Mouse (Mus musculus) c-Kit-positive CD71-negative TER-119-negative erythroid progenitor cells, embryonic 14.5 days (primary cell): ENCODE data around the gene Adpgk.
"Not testable (repeated sequence)": the region's sequence is repeated elsewhere in the genome, so short reads cannot be mapped to it uniquely, and the experiment has no call there.

Source experiments
- DNase-seq: peaks from one replicate; pipeline ENCODE4 v3.0.0-alpha.2; 2013; ENCODE audit warnings: low read depth

Adpgk gene

DNA sequence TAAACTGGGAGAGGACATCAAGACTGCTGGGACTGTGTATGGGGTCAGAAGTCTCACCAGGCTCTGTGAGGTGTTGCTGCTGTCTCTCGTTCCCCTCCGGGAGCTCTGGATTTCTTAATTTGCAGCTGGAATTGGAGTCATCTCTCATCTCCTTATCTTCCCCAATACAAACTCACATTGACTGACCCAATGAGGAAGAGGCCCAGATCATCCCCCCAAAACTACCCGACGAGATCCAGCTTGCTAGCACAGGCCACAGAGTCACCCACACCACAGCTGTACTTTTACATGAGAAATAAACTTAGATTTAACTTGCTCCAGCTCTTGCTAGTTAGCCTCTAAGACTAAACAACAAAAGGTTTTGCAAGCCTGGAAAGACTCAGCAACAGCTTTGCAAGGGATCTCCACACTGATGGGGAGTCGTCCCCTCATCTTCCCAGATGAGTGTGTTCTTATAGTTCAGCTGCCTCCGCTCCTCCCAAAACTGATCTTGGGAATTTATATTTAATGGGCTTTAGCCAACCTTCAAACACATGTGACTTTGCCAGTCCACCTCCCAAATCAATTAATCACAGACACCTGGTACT, 1.7 kb upstream of the Adpgk start:
- DNase-seq = no peak

DNA sequence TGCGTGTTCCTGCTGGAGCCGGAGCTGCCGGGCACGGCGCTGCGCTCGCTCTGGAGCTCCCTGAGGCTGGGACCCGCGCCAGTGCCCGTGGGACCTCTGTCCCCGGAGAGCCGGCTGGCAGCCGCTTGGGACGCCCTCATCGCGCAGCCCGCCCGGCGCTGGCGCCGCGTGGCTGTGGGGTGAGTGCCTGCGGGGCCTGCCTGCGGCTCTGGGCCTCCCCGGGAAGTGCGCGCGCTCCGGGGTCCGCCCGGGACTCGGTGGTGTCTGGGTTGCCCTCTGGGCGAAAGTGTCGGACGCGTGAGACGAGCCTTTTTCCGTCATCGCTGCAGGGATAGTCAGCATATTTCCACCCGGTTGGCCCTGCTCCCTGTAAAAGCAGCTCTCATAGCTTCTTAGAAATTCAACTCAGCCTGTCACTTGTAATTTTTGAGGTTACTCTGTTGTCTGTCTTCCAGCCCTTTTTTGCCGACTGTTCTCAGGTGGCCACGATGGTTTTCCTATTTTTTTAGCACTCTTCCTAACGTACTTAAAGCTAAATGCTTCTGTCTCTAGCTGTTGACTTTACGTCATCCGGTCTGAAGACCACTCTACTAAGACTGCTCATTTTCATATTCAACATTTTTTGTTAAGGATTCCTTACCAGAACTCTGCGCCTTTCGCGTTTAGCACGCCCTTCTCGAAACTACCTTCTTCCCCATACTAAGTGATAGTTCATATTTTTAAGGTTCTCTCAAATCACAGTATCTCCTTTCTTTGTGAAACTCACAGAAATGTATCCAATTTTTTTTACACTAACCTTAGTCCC, 532 bp downstream of the Adpgk start:
- DNase-seq = no peak

- no peak for DNase-seq
Measured at GRCm38 (mm10) chr9:59292493-59292875, 1.1 kb downstream of the Adpgk start.

DNA sequence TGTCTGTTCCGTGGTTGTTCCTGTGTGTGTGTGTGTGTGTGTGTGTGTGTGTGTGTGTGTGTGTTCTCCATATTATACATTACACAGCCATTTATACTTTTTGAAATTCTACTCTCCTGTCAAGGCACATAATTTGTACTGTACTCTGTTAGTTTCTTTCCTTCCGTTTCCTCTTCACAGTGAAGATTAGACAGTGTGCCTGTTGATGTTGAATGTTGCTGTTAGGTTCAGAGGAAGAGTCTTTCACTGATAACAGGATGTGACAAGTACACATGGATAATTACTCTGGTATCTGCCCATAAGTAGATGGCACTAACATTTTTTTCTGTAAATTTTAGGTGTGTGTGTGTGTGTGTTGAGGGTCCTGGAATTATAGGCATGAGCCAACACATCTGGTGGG, 5.1 kb downstream of the Adpgk start:
- DNase-seq = no peak

DNA sequence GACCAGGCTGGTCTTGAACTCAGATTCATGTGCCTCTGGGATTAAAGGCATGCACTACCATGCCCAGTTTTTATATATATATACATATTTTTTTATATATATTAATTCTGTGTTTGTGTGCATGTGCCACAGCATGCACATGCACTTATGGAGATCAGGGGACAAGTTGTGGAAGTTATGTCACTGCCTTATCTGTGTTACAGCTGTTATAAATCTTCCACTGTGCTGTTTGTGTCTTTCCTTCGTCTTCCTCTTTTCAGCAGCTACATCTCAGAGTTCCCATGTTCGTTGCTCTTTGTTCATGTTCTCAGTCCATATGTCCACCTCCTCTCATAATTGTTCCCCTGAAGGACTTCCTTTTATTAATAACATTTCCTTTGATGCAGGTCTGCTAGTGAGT, 16.5 kb downstream of the Adpgk start:
- no peak for DNase-seq

GRCm38 (mm10) chr9:59310582-59311283, 19.4 kb downstream of the Adpgk start:
- no peak for DNase-seq

DNA sequence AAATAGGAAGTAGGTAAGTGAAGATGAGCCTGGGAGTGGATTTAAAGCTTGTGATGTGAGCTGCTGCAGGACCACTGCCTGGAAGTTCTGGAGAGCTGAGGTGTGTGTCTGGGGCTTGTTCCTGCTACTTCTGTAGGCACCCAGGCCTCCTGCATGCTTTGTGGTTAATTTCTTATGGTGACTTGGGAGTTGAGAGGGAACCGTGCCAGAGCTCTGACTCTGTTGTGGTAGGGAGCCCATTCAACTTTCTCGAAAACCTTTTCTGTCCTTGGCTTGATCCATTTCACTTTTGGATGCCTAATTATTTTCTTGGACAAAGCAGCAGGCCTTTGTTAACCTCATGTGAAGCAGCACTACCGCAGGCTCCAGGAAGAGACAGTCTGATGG, 19.9 kb downstream of the Adpgk start:
- DNase-seq = no peak

GRCm38 (mm10) chr9:59316206-59316605, 24.8 kb downstream of the Adpgk start:
- no peak for DNase-seq

GRCm38 (mm10) chr9:59324351-59324750, 33.0 kb downstream of the Adpgk start:
- DNase-seq = no peak

- DNase-seq = no peak
Measured at GRCm38 (mm10) chr9:59330055-59330454, 38.7 kb downstream of the Adpgk start.

GRCm38 (mm10) chr9:59336539-59336938, 45.2 kb downstream of the Adpgk start:
- DNase-seq = no peak

GRCm38 (mm10) chr9:59337889-59338288, 46.5 kb downstream of the Adpgk start:
- DNase-seq = no peak

DNA sequence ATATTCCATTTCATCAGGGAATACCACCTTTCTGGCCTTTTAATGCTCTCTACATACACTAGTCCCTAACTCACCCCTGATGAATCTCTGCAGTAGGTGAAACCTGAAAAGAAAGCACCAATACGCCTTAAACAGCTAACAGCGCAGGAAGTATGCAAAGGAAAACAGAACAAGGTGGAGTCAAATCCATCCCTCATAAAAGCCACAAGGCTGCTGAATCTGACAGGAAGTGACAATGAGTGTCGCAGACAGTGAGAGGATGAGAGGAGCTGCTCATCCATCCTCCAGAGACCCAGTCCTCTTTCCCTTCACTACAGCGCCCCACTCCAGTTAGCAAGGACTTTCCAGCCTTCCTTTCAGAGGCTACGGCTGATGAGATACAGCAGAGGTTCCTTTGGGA, 47.1 kb downstream of the Adpgk start:
- no peak for DNase-seq

- no peak for DNase-seq
Measured at GRCm38 (mm10) chr9:59339107-59339506, 47.7 kb downstream of the Adpgk start.

DNA sequence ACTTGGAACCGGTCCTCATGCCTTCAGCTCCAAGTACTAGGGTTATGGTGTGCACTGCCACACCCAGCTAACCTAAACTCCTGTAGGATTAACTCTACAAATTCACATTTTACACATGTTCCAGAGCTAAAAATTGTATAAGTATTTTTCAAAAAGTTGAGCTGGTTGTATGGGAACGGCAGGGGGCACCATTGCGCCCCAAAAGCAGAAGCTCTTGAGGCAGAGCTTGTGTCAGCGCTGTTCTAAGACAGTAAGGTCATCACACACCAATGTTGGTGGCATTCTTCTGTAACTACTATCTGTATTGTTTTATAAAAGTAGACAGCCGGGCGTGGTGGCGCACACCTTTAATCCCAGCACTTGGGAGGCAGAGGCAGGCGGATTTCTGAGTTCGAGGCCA, 48.6 kb downstream of the Adpgk start:
- DNase-seq = no peak

GRCm38 (mm10) chr9:59346176-59346575, 54.8 kb downstream of the Adpgk start:
- no peak for DNase-seq

DNA sequence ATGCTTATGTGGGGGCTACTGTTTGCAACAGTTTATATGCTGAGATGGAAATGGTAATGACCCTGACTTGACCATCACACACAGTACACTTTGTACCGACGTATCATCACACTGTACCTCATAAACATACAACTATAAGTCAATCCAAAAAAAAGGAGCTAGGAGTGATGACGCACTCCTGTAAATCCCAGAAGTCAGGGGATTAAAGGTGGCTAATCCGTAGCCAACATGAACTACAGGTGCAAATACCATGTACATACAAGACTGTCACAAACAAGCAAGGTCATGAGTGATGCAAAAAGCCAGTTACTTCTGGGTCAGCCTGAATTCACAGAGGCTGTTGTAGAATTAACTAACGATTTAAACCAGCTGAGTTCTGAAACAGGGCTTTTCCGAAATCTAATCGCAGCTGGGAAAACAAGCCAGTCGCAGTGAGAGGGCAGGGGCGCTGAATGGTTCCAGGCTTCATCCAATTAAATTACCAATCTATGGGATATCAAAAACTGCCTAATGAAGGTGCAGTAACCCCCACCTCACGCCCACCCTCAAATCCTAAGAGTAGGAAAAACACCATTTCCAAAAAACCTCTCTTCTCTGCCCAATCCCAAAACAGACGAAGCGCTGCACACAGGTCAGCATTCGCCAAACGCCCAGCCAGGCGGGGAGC, 61.4 kb downstream of the Adpgk start:
- DNase-seq = no peak

DNA sequence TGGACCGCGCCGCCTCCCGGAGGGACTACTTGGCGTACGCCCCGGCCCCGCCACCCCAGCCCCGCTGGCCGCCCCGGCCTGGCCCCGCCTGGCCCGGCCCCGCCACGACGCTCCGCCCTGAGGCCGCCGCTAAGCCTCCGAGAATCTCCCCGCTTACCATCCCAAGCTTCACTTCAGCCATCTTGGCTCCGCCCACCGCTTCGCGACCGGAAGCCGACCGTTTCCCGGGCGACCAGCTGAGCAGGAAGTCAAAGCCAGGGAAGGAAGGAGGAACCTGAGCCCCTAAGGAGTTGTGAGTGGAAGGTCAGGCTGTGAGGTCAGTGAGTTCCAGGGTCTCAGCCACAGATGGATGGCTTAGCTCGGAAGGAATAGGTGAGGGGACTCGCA, 61.9 kb downstream of the Adpgk start, which contains the start of gene Bbs4:
Bbs4 (minus strand) TSS at position 256 of the 387 bp plus-strand sequence.
- DNase-seq = peak; percentile 82

DNA sequence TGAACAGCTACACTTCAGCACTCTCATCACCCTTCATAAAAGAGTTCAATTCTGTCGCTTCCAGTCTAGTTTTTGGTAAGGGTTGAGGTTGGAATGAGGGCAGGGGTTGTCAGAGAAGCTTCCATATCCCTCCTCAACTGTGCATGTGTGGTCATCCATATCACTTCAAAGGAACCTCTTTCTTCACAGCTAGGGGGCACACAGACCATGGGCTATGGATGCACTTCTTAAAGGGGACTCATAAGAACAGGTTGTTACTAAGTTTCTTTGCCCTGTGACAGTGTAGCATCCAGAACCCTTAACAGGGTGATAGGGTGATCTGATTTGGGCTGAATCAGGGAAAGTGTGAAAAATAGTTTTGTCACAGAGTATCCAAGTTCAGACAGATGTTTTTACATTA, 66.7 kb downstream of the Adpgk start:
- not testable (repeated sequence) for DNase-seq

- DNase-seq = not testable (repeated sequence)
Measured at GRCm38 (mm10) chr9:59360487-59360886, 69.1 kb downstream of the Adpgk start.

- DNase-seq = no peak
Measured at GRCm38 (mm10) chr9:59369220-59369619, 77.9 kb downstream of the Adpgk start.

GRCm38 (mm10) chr9:59369646-59370045, 78.3 kb downstream of the Adpgk start:
- DNase-seq = no peak
